Mouse (Mus musculus): ENCODE data around the gene Gata3. TPM values are rescaled to one million over a fixed set of nuclear protein-coding genes. Genes with fewer than 3 reads are reported as not detected.

The Gata3 gene
- total RNA-seq (2012; rRNA removed) (0.08 and 0.34 TPM in 2 replicates), total RNA-seq (2014; rRNA removed) (0.11 and 0.20 TPM in 2 replicates), polyA plus RNA-seq (2012; ENCODE audit: insufficient read length, low read depth) (0.50 and 0.63 TPM in 2 replicates)

DNA sequence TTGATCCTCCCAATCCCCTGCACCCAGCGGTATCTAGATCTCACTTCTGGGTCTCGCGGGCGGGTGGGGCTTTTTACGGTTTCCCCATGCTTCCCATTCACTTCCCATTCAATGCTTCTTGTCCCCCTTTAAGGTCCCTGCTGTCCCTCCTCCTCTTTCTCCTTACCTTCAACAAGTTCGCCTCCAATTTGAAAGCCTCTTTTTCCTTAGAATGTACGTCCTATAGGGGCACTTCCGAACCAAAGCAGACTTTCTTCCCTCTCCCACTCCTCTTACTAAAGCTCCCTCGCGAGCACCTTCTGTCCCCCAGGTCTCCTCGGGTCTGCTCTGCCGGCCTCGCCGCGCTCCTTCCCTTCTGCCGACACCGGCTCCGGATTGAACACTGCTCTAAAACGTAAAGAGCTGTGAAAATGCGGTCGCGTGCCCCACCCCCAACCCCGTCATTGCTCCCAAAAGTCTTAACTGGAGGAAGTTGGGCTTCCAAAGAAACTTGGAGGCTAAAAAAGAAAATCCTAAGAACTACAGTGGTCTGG, at the start of gene Gata3:
Gene Gata3 (minus strand): TSS at position 384 of the 533 bp plus-strand sequence.
- Histone ChIP-seq H3K9me3 (replicated peaks; ENCODE audit: low read length) (no peaks in the 10 kb centered on the region), H3K4me1 (ENCODE audit: control insufficient read depth in 1 of 2, insufficient read depth in 2 of 2) (peaks cover 0 to 8% of the 10 kb centered on the region in 2 experiments; a peak in 2 of 4 replicates), H3K4me2 (ENCODE audit: insufficient read depth, low read depth, poor library complexity, severe bottlenecking) (peak within 1 kb of the TSS; percentile 84), H3K79me2 (replicated peaks; ENCODE audit: control insufficient read depth, extremely low read depth, insufficient read depth, poor library complexity, severe bottlenecking) (no peaks in the 10 kb centered on the region), H3K9ac (ENCODE audit: insufficient read depth, low read depth) (peak within 1 kb of the TSS; percentile 49), H3K36me3 (replicated peaks in 1 of 2; ENCODE audit: control insufficient read depth in 1 of 2, insufficient read depth in 1 of 2, low read length in 1 of 2) (no peaks in the 10 kb centered on the region), H3K4me3 (replicated peaks in 1 of 3; ENCODE audit: low read depth in 2 of 3, low read length in 2 of 3, poor library complexity in 1 of 3) (peak within 1 kb of the TSS; percentile 40 to 63 (median 56)), H3K27ac (ENCODE audit: insufficient read depth, low read depth) (no peak within 1 kb of the TSS), H3K27me3 (replicated peaks) (no peaks in the 10 kb centered on the region)
- no peak for DNase-seq (ENCODE audit: extremely low read depth)
- dilution Hi-C loops (cut with MboI; ENCODE audit: extremely low pct_ligation_motif_present, extremely low pct_unique_long_range_greater_than_20kb, low sequenced_read_pairs) (no loop called here), in situ Hi-C loops (cut with MboI; ENCODE audit: low pct_ligation_motif_present, low pct_unique_long_range_greater_than_20kb, low sequenced_read_pairs) (loop anchor here (5.0 to 25.0 kb wide), 2 partner anchors 118 to 427 kb away; no protein-coding TSS in a partner anchor)
- TF ChIP-seq CHD1 (IDR thresholded peaks at IDR 0.05; ENCODE audit: low read depth, low read length) (no peak), UBTF (IDR thresholded peaks at IDR 0.05; ENCODE audit: low read depth, low read length) (no peak), MXI1 (IDR thresholded peaks at IDR 0.05; ENCODE audit: low read depth, low read length) (no peak), ZMIZ1 (IDR thresholded peaks at IDR 0.05; ENCODE audit: low read depth, low read length) (no peak), NELFE (IDR thresholded peaks at IDR 0.05; ENCODE audit: low read depth, low read length) (0 out of 2 replicates have a peak, but pooled peaks have one; percentile 3), POLR2AphosphoS2 (IDR thresholded peaks at IDR 0.05; ENCODE audit: low read depth, low read length) (no peak), E2F4 (IDR thresholded peaks at IDR 0.05; ENCODE audit: insufficient replicate concordance, low read depth, low read length) (no peak), MAX (IDR thresholded peaks at IDR 0.05; ENCODE audit: low read length) (peak; percentile 88; the same call in 1 of the 2 replicates), JUN (IDR thresholded peaks at IDR 0.05; ENCODE audit: insufficient read depth, low read depth, low read length) (no peak), TCF12 (IDR thresholded peaks at IDR 0.05; ENCODE audit: low read depth, low read length) (no peak), BHLHE40 (IDR thresholded peaks at IDR 0.05; ENCODE audit: low read depth, low read length) (no peak)

DNA sequence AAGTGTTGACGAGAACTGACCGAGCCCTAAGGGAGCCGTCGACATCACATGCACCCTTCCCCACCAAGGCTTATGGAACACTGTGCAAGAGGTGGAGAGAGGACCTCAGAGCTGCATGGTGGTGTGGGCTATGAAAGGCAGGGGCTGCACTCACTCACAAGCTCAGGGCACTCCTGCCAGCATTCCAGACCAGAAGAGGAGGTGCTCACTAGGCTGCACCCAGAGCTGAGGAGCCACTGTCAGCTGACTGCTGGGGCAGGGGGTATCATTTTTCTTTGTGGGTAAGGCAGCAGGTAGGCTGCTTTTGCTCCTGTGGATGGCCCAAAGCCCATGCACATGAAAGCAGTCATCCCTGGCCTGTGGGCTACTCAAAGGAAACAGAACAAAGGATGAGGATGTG, 49.4 kb upstream of the Gata3 start:
- H3K27ac ChIP-seq (ENCODE audit: insufficient read depth, low read depth): no peak overlapping the region
- no peak overlapping the region for H3K4me3 ChIP-seq (replicated peaks in 1 of 3; ENCODE audit: low read depth in 2 of 3, low read length in 2 of 3, poor library complexity in 1 of 3)
- H3K9ac ChIP-seq (ENCODE audit: insufficient read depth, low read depth): no peak overlapping the region
- no peaks in the 10 kb centered on the region for H3K79me2 ChIP-seq (replicated peaks; ENCODE audit: control insufficient read depth, extremely low read depth, insufficient read depth, poor library complexity, severe bottlenecking)
- no peak overlapping the region for H3K4me2 ChIP-seq (ENCODE audit: insufficient read depth, low read depth, poor library complexity, severe bottlenecking)
- TF ChIP-seq ETS1 (conservative IDR thresholded peaks at IDR 0.05; ENCODE audit: low read depth, low read length): no peak
- no peak for TF ChIP-seq NRF1 (IDR thresholded peaks at IDR 0.05; ENCODE audit: low read depth, low read length)
- TF ChIP-seq CHD2 (IDR thresholded peaks at IDR 0.05; ENCODE audit: low read length): no peak
- no peak for TF ChIP-seq KAT2A (IDR thresholded peaks at IDR 0.05; ENCODE audit: insufficient replicate concordance, low read length)
- TF ChIP-seq ZKSCAN1 (IDR thresholded peaks at IDR 0.05; ENCODE audit: borderline replicate concordance, low read depth, low read length): no peak
- no peak for TF ChIP-seq SMC3 (IDR thresholded peaks at IDR 0.05; ENCODE audit: low read depth, low read length)
- dilution Hi-C loops (cut with MboI; ENCODE audit: extremely low pct_ligation_motif_present, extremely low pct_unique_long_range_greater_than_20kb, low sequenced_read_pairs): no loop called here
- H3K27me3 ChIP-seq (replicated peaks): no peaks in the 10 kb centered on the region
- no peaks in the 10 kb centered on the region for H3K9me3 ChIP-seq (replicated peaks; ENCODE audit: low read length)
- H3K36me3 ChIP-seq (replicated peaks in 1 of 2; ENCODE audit: control insufficient read depth in 1 of 2, insufficient read depth in 1 of 2, low read length in 1 of 2): peaks cover 9 to 50% of the 10 kb centered on the region in 2 experiments
- no peak for DNase-seq (ENCODE audit: extremely low read depth)
- no peaks in the 10 kb centered on the region for H3K4me1 ChIP-seq (ENCODE audit: control insufficient read depth in 1 of 2, insufficient read depth in 2 of 2)
- in situ Hi-C loops (cut with MboI; ENCODE audit: low pct_ligation_motif_present, low pct_unique_long_range_greater_than_20kb, low sequenced_read_pairs): no loop called here

Measured in CH12.LX (cell line).